Mouse (Mus musculus): ENCODE results near the gene Slc22a23. TPM values are rescaled to one million over a fixed set of nuclear protein-coding genes. Genes with fewer than 3 reads are reported as not detected.

Slc22a23 gene
- total RNA-seq, 1 experiment from 2014 or later: 0.19 TPM

DNA sequence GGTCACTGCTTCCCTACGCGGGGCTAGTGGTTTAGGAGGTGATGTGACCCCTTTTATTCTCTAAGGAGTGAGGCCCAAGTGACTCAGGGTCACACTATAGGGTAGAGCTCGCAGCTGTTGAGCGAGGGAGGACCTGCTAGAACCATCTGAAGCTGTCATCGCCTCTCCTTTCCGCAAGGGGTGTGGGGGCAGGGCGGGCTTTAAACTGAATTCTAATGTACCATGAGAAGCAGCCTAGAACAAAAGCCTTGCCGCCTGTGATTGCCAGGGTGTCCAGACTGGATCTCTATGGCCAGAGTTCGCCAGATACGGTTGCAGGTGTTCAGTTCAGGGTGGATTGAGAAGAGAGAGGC, 213.3 kb downstream of the Slc22a23 start:
- ATAC-seq (replicated peaks; ENCODE audit: insufficient number of reproducible peaks, low FRiP score, low TSS enrichment, poor library complexity, severe bottlenecking): peak; percentile 42

GRCm38 (mm10) chr13:34131011-34131707, 213.8 kb downstream of the Slc22a23 start:
- no peak; the same call in 1 of the 2 replicates for ATAC-seq (replicated peaks; ENCODE audit: insufficient number of reproducible peaks, low FRiP score, low TSS enrichment, poor library complexity, severe bottlenecking)

DNA sequence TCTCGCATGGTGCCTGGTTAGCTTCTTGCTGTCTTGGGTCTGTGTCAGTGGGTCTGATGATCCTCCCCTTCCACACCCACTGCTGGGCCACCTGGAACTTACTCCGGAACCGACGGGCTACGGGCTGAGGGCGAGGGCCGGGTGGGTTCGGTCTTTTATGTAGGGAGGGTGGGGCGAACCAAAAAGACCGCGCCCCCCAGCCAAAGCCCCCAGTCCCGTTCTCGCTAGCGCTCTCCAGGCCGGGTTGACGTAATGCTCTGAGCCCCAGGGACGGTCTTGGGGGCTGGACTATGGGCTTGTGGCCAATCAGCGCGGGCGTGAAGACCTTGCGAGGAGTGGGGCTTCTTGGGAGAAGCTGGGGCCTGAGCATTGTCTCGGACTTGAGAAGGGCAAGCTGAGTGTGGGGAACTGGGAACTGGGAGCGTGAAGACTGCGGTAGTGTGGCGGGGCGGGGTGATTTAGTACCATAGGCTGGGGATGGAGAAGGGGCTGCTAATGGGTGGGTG, 214.7 kb downstream of the Slc22a23 start, which contains the start of gene Tubb2b:
Gene Tubb2b, minus strand, starts transcription at position 241 of the 506 bp plus-strand sequence.
- peak; percentile 63 for ATAC-seq (replicated peaks; ENCODE audit: insufficient number of reproducible peaks, low FRiP score, low TSS enrichment, poor library complexity, severe bottlenecking)

DNA sequence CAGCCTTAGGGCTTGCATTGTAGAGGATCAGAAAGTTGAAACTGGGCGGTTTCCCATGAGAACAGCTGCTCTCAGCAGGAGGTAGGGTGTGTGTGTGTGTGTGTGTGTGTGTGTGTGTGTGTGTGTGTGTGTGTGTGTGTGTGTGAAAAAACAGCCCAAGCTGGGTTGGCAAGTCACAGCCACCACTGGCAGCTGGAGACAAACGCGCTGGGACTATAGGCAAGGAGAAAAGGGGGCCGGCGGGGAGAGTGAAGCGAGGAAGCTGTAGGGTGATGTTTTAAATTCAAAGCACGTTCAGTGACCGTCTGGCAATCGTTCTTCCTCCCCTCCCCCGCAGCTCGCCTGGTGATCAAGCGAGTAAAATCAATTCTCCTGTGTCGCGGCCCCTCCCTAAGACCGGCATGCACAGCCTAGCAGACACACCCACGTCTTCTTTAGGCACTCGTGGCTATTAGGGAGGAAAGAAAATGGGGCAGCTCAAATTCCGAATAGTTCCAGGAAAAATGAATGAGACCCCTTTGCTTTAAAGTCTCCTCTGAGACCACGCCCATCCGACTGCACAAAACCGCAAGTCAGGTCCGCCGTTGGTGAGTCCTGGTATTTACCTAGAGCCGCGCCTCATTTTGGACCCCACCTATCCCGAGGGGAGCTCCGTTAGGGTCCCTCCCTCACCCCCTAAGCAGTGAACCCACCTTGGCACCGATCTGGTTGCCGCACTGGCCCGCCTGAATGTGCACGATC, 215.3 kb downstream of the Slc22a23 start:
- peak; percentile 38; the same call in 1 of the 2 replicates for ATAC-seq (replicated peaks; ENCODE audit: insufficient number of reproducible peaks, low FRiP score, low TSS enrichment, poor library complexity, severe bottlenecking)

Other genes starting within 250 kb of the Slc22a23 start
- gene Tubb2b, start 214.7 kb downstream of the Slc22a23 start, total RNA-seq (2017): 5.1 to 7.5 TPM (median 5.7 TPM) in 3 replicates
- gene Psmg4, start 182.2 kb downstream of the Slc22a23 start, total RNA-seq (2017): 59.4 to 101 TPM (median 76.2 TPM) in 3 replicates